Mouse (Mus musculus) forebrain, embryonic 10.5 days (tissue): Measurements from ENCODE around the gene Dgkg. TPM values are rescaled to one million over a fixed set of nuclear protein-coding genes. Genes with fewer than 3 reads are reported as not detected.

Experiments
- DNase-seq: peaks from one replicate; pipeline ENCODE4 v3.0.0-alpha.2; 2017; ENCODE audit warnings: low spot score; ENCODE audit errors: extremely low spot score
- H3K27ac ChIP-seq: fragments of 300-500 bp; sonication (generic); 2 replicates; pipeline ENCODE4 v1.5.1; 2016; ENCODE audit warnings: mild to moderate bottlenecking
- H3K27me3 ChIP-seq: fragments of 300-500 bp; sonication (generic); 2 replicates; pipeline ENCODE4 v1.6.1; 2016; ENCODE audit warnings: mild to moderate bottlenecking; ENCODE audit not compliant: poor library complexity, severe bottlenecking
- H3K36me3 ChIP-seq: fragments of 300-500 bp; sonication (generic); replicated peaks from 2 replicates; pipeline ENCODE4 v1.6.1; 2016; ENCODE audit warnings: mild to moderate bottlenecking, moderate library complexity
- H3K4me1 ChIP-seq: fragments of 300-500 bp; sonication (generic); 2 replicates; pipeline ENCODE4 v1.6.1; 2016
- H3K4me3 ChIP-seq: fragments of 300-500 bp; sonication (generic); 2 replicates; pipeline ENCODE4 v1.5.1; 2016; ENCODE audit warnings: mild to moderate bottlenecking, moderate library complexity
- H3K9me3 ChIP-seq: fragments of 300-500 bp; sonication (generic); 2 replicates; pipeline ENCODE4 v1.6.1; 2016; ENCODE audit warnings: mild to moderate bottlenecking, moderate library complexity
- WGBS: fragments of 180-500 bp; shearing (Covaris S2); methylation state at CpG from one replicate; pipeline ENCODE4 v1.1.7; 2016; 5-methylcytosine and 5-hydroxymethylcytosine counted together
- polyA plus RNA-seq: library from polyadenylated mRNA; unstranded; fragments of >200 nt; fragmentation: Nextera tagmentation; extraction: Ambion mirVana; gene quantifications from 2 replicates; pipeline ENCODE4 v1.2.1, GENCODE M21; 2016

Gene Dgkg
- polyA plus RNA-seq, 1 experiment from 2014 or later, result 0.15 TPM

- 56% methylated on average over 3 of the region's 3 CpGs for WGBS
- H3K27ac ChIP-seq, result no peak overlapping the region
- H3K27me3 ChIP-seq, result peaks cover 41% of the 10 kb centered on the region
- no peaks in the 10 kb centered on the region for H3K36me3 ChIP-seq
- no peak for DNase-seq
- no peaks in the 10 kb centered on the region for H3K9me3 ChIP-seq
- peaks cover 21% of the 10 kb centered on the region for H3K4me1 ChIP-seq
- H3K4me3 ChIP-seq, result no peak overlapping the region
Observed at GRCm38 (mm10) chr16:22637311-22637710, 19.7 kb downstream of the Dgkg start.

- peaks cover 46% of the 10 kb centered on the region for H3K27me3 ChIP-seq
- WGBS, result 67% methylated on average over 8 of the region's 8 CpGs
Observed at GRCm38 (mm10) chr16:22635706-22636105, 21.3 kb downstream of the Dgkg start.

GRCm38 (mm10) chr16:22633063-22633462, 24.0 kb downstream of the Dgkg start:
- 92% methylated on average over 4 of the region's 4 CpGs for WGBS
- Histone ChIP-seq H3K27me3 (peaks cover 69% of the 10 kb centered on the region), H3K27ac (no peak overlapping the region), H3K4me3 (no peak overlapping the region), H3K9me3 (no peaks in the 10 kb centered on the region), H3K36me3 (no peaks in the 10 kb centered on the region), H3K4me1 (peaks cover 27% of the 10 kb centered on the region)
- no peak for DNase-seq

More at GRCm38 (mm10) chr16:22635706-22636105, 21.3 kb downstream of the Dgkg start:
- H3K9me3 ChIP-seq, result no peaks in the 10 kb centered on the region
- H3K27ac ChIP-seq, result no peak overlapping the region
- H3K36me3 ChIP-seq, result no peaks in the 10 kb centered on the region
- H3K4me3 ChIP-seq, result no peak overlapping the region
- DNase-seq, result no peak
- H3K4me1 ChIP-seq, result peaks cover 23% of the 10 kb centered on the region

- Histone ChIP-seq H3K4me3 (no peak overlapping the region), H3K27me3 (peaks cover 66% of the 10 kb centered on the region), H3K4me1 (peaks cover 20% of the 10 kb centered on the region), H3K36me3 (no peaks in the 10 kb centered on the region), H3K9me3 (no peaks in the 10 kb centered on the region), H3K27ac (no peak overlapping the region)
- WGBS, result 74% methylated on average over 4 of the region's 4 CpGs
- no peak for DNase-seq
Observed at GRCm38 (mm10) chr16:22630351-22630750, 26.7 kb downstream of the Dgkg start.

GRCm38 (mm10) chr16:22629900-22630299, 27.1 kb downstream of the Dgkg start:
- Histone ChIP-seq H3K27ac (no peak overlapping the region), H3K4me3 (no peak overlapping the region), H3K9me3 (no peaks in the 10 kb centered on the region), H3K27me3 (peaks cover 61% of the 10 kb centered on the region), H3K36me3 (no peaks in the 10 kb centered on the region), H3K4me1 (peaks cover 20% of the 10 kb centered on the region)
- DNase-seq, result no peak
- WGBS, result 94% methylated on average over 4 of the region's 4 CpGs

GRCm38 (mm10) chr16:22625987-22626386, 31.0 kb downstream of the Dgkg start:
- H3K27ac ChIP-seq, result no peak overlapping the region
- 91% methylated on average over 5 of the region's 5 CpGs for WGBS
- no peaks in the 10 kb centered on the region for H3K9me3 ChIP-seq
- H3K4me1 ChIP-seq, result peaks cover 21% of the 10 kb centered on the region
- H3K27me3 ChIP-seq, result peaks cover 31% of the 10 kb centered on the region
- H3K36me3 ChIP-seq, result no peaks in the 10 kb centered on the region
- no peak overlapping the region for H3K4me3 ChIP-seq
- DNase-seq, result no peak

GRCm38 (mm10) chr16:22625412-22625811, 31.6 kb downstream of the Dgkg start:
- DNase-seq, result no peak
- no peaks in the 10 kb centered on the region for H3K36me3 ChIP-seq
- no peak overlapping the region for H3K27ac ChIP-seq
- no peak overlapping the region for H3K4me3 ChIP-seq
- WGBS, result 88% methylated on average over 5 of the region's 5 CpGs
- H3K4me1 ChIP-seq, result peaks cover 16% of the 10 kb centered on the region
- H3K9me3 ChIP-seq, result no peaks in the 10 kb centered on the region
- peaks cover 27% of the 10 kb centered on the region for H3K27me3 ChIP-seq

- Histone ChIP-seq H3K36me3 (no peaks in the 10 kb centered on the region), H3K27me3 (0 out of 2 replicates have a peak, but pooled peaks cover 4% of the 10 kb centered on the region), H3K4me3 (no peak overlapping the region), H3K27ac (no peak overlapping the region), H3K4me1 (peaks cover 8% of the 10 kb centered on the region), H3K9me3 (no peaks in the 10 kb centered on the region)
- WGBS, result 53% methylated on average over 9 of the region's 9 CpGs
- DNase-seq, result no peak
Observed at GRCm38 (mm10) chr16:22622286-22622685, 34.7 kb downstream of the Dgkg start.

GRCm38 (mm10) chr16:22621299-22621920, 35.6 kb downstream of the Dgkg start:
- Histone ChIP-seq H3K36me3 (no peaks in the 10 kb centered on the region), H3K4me1 (peaks cover 8% of the 10 kb centered on the region), H3K9me3 (no peaks in the 10 kb centered on the region), H3K27me3 (0 out of 2 replicates have a peak, but pooled peaks cover 4% of the 10 kb centered on the region), H3K27ac (no peak overlapping the region), H3K4me3 (no peak overlapping the region)
- DNase-seq, result no peak
- 89% methylated on average over 13 of the region's 13 CpGs for WGBS

- no peak for DNase-seq
- Histone ChIP-seq H3K4me3 (no peak overlapping the region), H3K27ac (no peak overlapping the region), H3K27me3 (0 out of 2 replicates have a peak, but pooled peaks cover 4% of the 10 kb centered on the region), H3K36me3 (no peaks in the 10 kb centered on the region), H3K4me1 (peaks cover 8% of the 10 kb centered on the region), H3K9me3 (no peaks in the 10 kb centered on the region)
- WGBS, result 89% methylated on average over 8 of the region's 8 CpGs
Observed at GRCm38 (mm10) chr16:22618424-22619056, 38.5 kb downstream of the Dgkg start.

GRCm38 (mm10) chr16:22615805-22616204, 41.2 kb downstream of the Dgkg start:
- WGBS, result 90% methylated on average over 4 of the region's 4 CpGs
- Histone ChIP-seq H3K4me3 (no peak overlapping the region), H3K27ac (no peak overlapping the region), H3K27me3 (no peaks in the 10 kb centered on the region), H3K9me3 (no peaks in the 10 kb centered on the region), H3K4me1 (no peaks in the 10 kb centered on the region), H3K36me3 (no peaks in the 10 kb centered on the region)
- no peak for DNase-seq

- Histone ChIP-seq H3K4me1 (peaks cover 2% of the 10 kb centered on the region), H3K27ac (no peak overlapping the region), H3K27me3 (0 out of 2 replicates have a peak, but pooled peaks cover 5% of the 10 kb centered on the region), H3K36me3 (no peaks in the 10 kb centered on the region), H3K9me3 (no peaks in the 10 kb centered on the region), H3K4me3 (no peak overlapping the region)
- WGBS, result 74% methylated on average over 9 of the region's 9 CpGs
- DNase-seq, result no peak
Observed at GRCm38 (mm10) chr16:22613186-22614073, 43.6 kb downstream of the Dgkg start.
